Mouse (Mus musculus) MEL (cell line): ENCODE measurements around the gene Eng. TPM values are rescaled to one million over a fixed set of nuclear protein-coding genes. Genes with fewer than 3 reads are reported as not detected.
A peak's percentile ranks its signal among the peaks of the same experiment; 100 is the strongest.

Experiments used
- DNase-seq: peaks from one replicate; pipeline ENCODE4 v3.0.0; 2011; ENCODE audit warnings: low read depth, low spot score
- H3K27ac ChIP-seq: 2 replicates; pipeline ENCODE4 v1.5.1; 2012; ENCODE audit warnings: low read depth, mild to moderate bottlenecking, control low read depth, low read length, moderate library complexity; ENCODE audit not compliant: control insufficient read depth
- H3K27me3 ChIP-seq, 2 experiments: fragments of 150-350 bp in 1 of 2; sonication (generic) in 1 of 2; 2 replicates each; pipeline ENCODE4 v1.6.1; 2012; ENCODE audit warnings: low read length in 2 of 2, mild to moderate bottlenecking in 2 of 2, improper control_type of control experiment in 1 of 2, moderate library complexity in 1 of 2; ENCODE audit not compliant: insufficient read depth in 2 of 2, control insufficient read depth in 1 of 2
- H3K36me3 ChIP-seq, 2 experiments: 2 replicates each; pipeline ENCODE4 v1.6.1; 2012 to 2014; ENCODE audit warnings: low read length in 2 of 2, improper control_type of control experiment in 1 of 2, inconsistent platforms in 1 of 2, mild to moderate bottlenecking in 1 of 2; ENCODE audit not compliant: insufficient read depth in 2 of 2, control insufficient read depth in 1 of 2
- H3K4me1 ChIP-seq, 2 experiments: fragments of 150-350 bp in 1 of 2; sonication (generic) in 1 of 2; 2 replicates each; pipeline ENCODE4 v1.6.1; 2012; ENCODE audit warnings: low read length in 2 of 2, improper control_type of control experiment in 1 of 2, mild to moderate bottlenecking in 1 of 2; ENCODE audit not compliant: insufficient read depth in 2 of 2, control insufficient read depth in 1 of 2
- H3K4me3 ChIP-seq, 2 experiments: fragments of 150-350 bp in 1 of 2; sonication (generic) in 1 of 2; 2 replicates each; pipeline ENCODE4 v1.5.1; 2012; ENCODE audit warnings: low read depth in 2 of 2, low read length in 2 of 2, mild to moderate bottlenecking in 2 of 2, moderate library complexity in 2 of 2, control low read depth in 1 of 2, improper control_type of control experiment in 1 of 2; ENCODE audit not compliant: control insufficient read depth in 1 of 2, insufficient read depth in 1 of 2
- H3K79me2 ChIP-seq: 2 replicates; pipeline ENCODE4 v1.6.1; 2012; ENCODE audit warnings: mild to moderate bottlenecking, low read length, moderate library complexity; ENCODE audit not compliant: control insufficient read depth, poor library complexity, insufficient read depth
- H3K9ac ChIP-seq: 2 replicates; pipeline ENCODE4 v1.6.1; 2012; ENCODE audit warnings: low read depth, mild to moderate bottlenecking, control low read depth, low read length, moderate library complexity; ENCODE audit not compliant: control insufficient read depth, poor library complexity, severe bottlenecking
- H3K9me3 ChIP-seq: fragments of 150-350 bp; sonication (generic); replicated peaks from 2 replicates; pipeline ENCODE4 v1.6.1; 2012; ENCODE audit warnings: mild to moderate bottlenecking, low read length, improper control_type of control experiment, moderate library complexity; ENCODE audit not compliant: insufficient read depth
- BHLHE40 ChIP-seq: IDR thresholded peaks from 2 replicates; pipeline ENCODE4 v1.6.1; 2012; ENCODE audit warnings: low read depth, mild to moderate bottlenecking, inconsistent platforms, low read length, improper control_type of control experiment, borderline replicate concordance
- CHD2 ChIP-seq: IDR thresholded peaks from 2 replicates; pipeline ENCODE4 v1.6.1; 2011; ENCODE audit warnings: low read length, improper control_type of control experiment
- CTCF ChIP-seq, 3 experiments: IDR thresholded peaks in 2 of 3; conservative IDR thresholded peaks in 1 of 3; 2 replicates each; pipeline ENCODE4 v1.5.1; 2011 to 2012; ENCODE audit warnings: low read length in 3 of 3, low read depth in 2 of 3, mild to moderate bottlenecking in 2 of 3, improper control_type of control experiment in 1 of 3, inconsistent platforms in 1 of 3, mixed read lengths in 1 of 3, moderate library complexity in 1 of 3; ENCODE audit not compliant: control insufficient read depth in 1 of 3, insufficient read depth in 1 of 3, poor library complexity in 1 of 3, severe bottlenecking in 1 of 3
- E2F4 ChIP-seq: IDR thresholded peaks from 2 replicates; pipeline ENCODE4 v1.6.1; 2011; ENCODE audit warnings: low read depth, low read length, improper control_type of control experiment, borderline replicate concordance
- ELF1 ChIP-seq: IDR thresholded peaks from 2 replicates; pipeline ENCODE4 v1.6.1; 2014; ENCODE audit warnings: low read depth, mild to moderate bottlenecking, inconsistent platforms, low read length, improper control_type of control experiment, moderate library complexity
- EP300 ChIP-seq, 2 experiments: IDR thresholded peaks; 2 replicates each; pipeline ENCODE4 v1.6.1; 2011; ENCODE audit warnings: improper control_type of control experiment in 2 of 2, low read length in 2 of 2, low read depth in 1 of 2, mild to moderate bottlenecking in 1 of 2
- ETS1 ChIP-seq: IDR thresholded peaks from 2 replicates; pipeline ENCODE4 v1.6.1; 2012; ENCODE audit warnings: low read depth, mild to moderate bottlenecking, inconsistent platforms, low read length, improper control_type of control experiment, moderate library complexity
- GABPA ChIP-seq: IDR thresholded peaks from 2 replicates; pipeline ENCODE4 v1.6.1; 2012; ENCODE audit warnings: low read depth, mild to moderate bottlenecking, inconsistent platforms, low read length, improper control_type of control experiment, moderate library complexity
- HCFC1 ChIP-seq: IDR thresholded peaks from 2 replicates; pipeline ENCODE4 v1.6.1; 2012; ENCODE audit warnings: low read depth, mild to moderate bottlenecking, inconsistent platforms, low read length, improper control_type of control experiment, moderate library complexity
- MAFK ChIP-seq: IDR thresholded peaks from 2 replicates; pipeline ENCODE4 v1.6.1; 2011; ENCODE audit warnings: low read depth, mild to moderate bottlenecking, low read length, improper control_type of control experiment, borderline replicate concordance
- MAX ChIP-seq: IDR thresholded peaks from 2 replicates; pipeline ENCODE4 v1.6.1; 2011; ENCODE audit warnings: low read length, improper control_type of control experiment
- MXI1 ChIP-seq: IDR thresholded peaks from 2 replicates; pipeline ENCODE4 v1.6.1; 2011; ENCODE audit warnings: mild to moderate bottlenecking, low read depth, low read length, improper control_type of control experiment
- MYB ChIP-seq: IDR thresholded peaks from 2 replicates; pipeline ENCODE4 v1.6.1; 2011; ENCODE audit warnings: mild to moderate bottlenecking, low read depth, low read length, improper control_type of control experiment
- NRF1 ChIP-seq: IDR thresholded peaks from 2 replicates; pipeline ENCODE4 v1.6.1; 2014; ENCODE audit warnings: low read depth, mild to moderate bottlenecking, inconsistent platforms, low read length, improper control_type of control experiment, moderate library complexity; ENCODE audit not compliant: poor library complexity, insufficient read depth, severe bottlenecking
- POLR2AphosphoS2 ChIP-seq: IDR thresholded peaks from 2 replicates; pipeline ENCODE4 v1.6.1; 2011; ENCODE audit warnings: low read length, improper control_type of control experiment
- POLR2AphosphoS5 ChIP-seq: IDR thresholded peaks from 2 replicates; pipeline ENCODE4 v1.6.1; 2012; ENCODE audit warnings: low read depth, borderline replicate concordance, mild to moderate bottlenecking, inconsistent platforms, low read length, moderate library complexity, mixed read lengths
- RAD21 ChIP-seq: IDR thresholded peaks from 2 replicates; pipeline ENCODE4 v1.6.1; 2011; ENCODE audit warnings: mild to moderate bottlenecking, low read depth, low read length, improper control_type of control experiment
- RCOR1 ChIP-seq: IDR thresholded peaks from 2 replicates; pipeline ENCODE4 v1.6.1; 2012; ENCODE audit warnings: low read depth, mild to moderate bottlenecking, inconsistent platforms, low read length, improper control_type of control experiment
- SIN3A ChIP-seq: IDR thresholded peaks from 2 replicates; pipeline ENCODE4 v1.6.1; 2012; ENCODE audit warnings: low read length, improper control_type of control experiment, inconsistent platforms
- TAL1 ChIP-seq: IDR thresholded peaks from 2 replicates; pipeline ENCODE4 v1.6.1; 2012; ENCODE audit warnings: mild to moderate bottlenecking, inconsistent platforms, low read length, moderate library complexity, mixed read lengths
- TCF12 ChIP-seq: IDR thresholded peaks from 2 replicates; pipeline ENCODE4 v1.6.1; 2014; ENCODE audit warnings: low read depth, mild to moderate bottlenecking, inconsistent platforms, low read length, improper control_type of control experiment, moderate library complexity
- UBTF ChIP-seq: IDR thresholded peaks from 2 replicates; pipeline ENCODE4 v1.6.1; 2012; ENCODE audit warnings: low read depth, mild to moderate bottlenecking, inconsistent platforms, low read length, improper control_type of control experiment, moderate library complexity, borderline replicate concordance; ENCODE audit not compliant: insufficient read depth
- ZKSCAN1 ChIP-seq: IDR thresholded peaks from 2 replicates; pipeline ENCODE4 v1.6.1; 2012; ENCODE audit warnings: low read depth, mild to moderate bottlenecking, inconsistent platforms, low read length, improper control_type of control experiment, moderate library complexity
- ZMIZ1 ChIP-seq: IDR thresholded peaks from 2 replicates; pipeline ENCODE4 v1.6.1; 2012; ENCODE audit warnings: low read depth, mild to moderate bottlenecking, inconsistent platforms, low read length, improper control_type of control experiment, moderate library complexity
- ZNF384 ChIP-seq: IDR thresholded peaks from 2 replicates; pipeline ENCODE4 v1.6.1; 2012; ENCODE audit warnings: low read depth, mild to moderate bottlenecking, inconsistent platforms, low read length, improper control_type of control experiment
- polyA plus RNA-seq, 2 experiments: library from polyadenylated mRNA; stranded (reverse) in 1 of 2; unstranded in 1 of 2; fragments of >175 nt in 1 of 2; fragments of >200 nt in 1 of 2; gene quantifications; 2 replicates each; pipeline versions ENCODE4 v1.2.1 to v1.2.4; 2012; ENCODE audit warnings: low replicate concordance in 2 of 2, low read depth in 1 of 2; ENCODE audit not compliant: insufficient read length in 2 of 2, insufficient read depth in 1 of 2, missing spikeins in 1 of 2
- total RNA-seq: library from RNA; depleted of rRNA; stranded (reverse); fragments of 300-350 nt; gene quantifications from 2 replicates; pipeline ENCODE4 v1.2.3, GENCODE M21; 2012

Gene Eng
- total and polyA plus RNA-seq, 3 experiments = 0.73 to 1.0 TPM; not detected in 1

DNA sequence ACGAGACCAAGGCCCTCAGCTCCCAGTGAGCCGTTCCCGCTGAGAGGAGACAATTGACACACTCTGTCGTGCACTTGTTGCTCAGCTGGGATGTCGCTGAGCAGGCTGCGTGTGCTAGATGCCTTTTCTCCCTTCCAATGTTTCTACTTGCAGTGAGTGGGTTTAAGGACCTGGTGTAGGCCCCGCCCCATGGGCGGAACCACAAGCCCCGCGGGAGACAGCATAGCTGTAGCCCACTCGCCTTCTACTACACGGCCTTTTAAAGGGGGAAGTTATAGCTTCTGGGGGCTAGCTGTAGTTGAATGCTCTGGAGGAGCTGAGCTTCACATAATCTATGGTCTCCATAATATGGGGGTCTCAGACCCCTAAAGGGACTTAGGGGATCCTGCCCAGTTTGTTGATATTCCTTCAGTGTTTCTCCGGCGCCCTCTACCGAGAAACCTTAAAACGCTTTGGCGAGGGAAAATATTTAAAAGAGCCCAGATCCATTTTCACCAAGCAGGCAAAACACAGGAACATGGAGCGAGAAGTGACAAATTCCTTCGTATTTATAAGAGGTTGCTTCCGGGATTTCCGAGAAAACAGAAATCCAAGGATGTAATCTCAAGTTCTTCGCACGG, 35.7 kb upstream of the Eng start (continued):
- no peak for TF ChIP-seq NRF1
- peak; percentile 27 for TF ChIP-seq RAD21
- no peak for TF ChIP-seq POLR2AphosphoS2
- TF ChIP-seq MXI1 = peak; percentile 47; the same call in 1 of the 2 replicates
- no peak for TF ChIP-seq UBTF
- no peak for TF ChIP-seq ELF1
- TF ChIP-seq POLR2AphosphoS5 = no peak
- TF ChIP-seq MAX = no peak
- no peak for TF ChIP-seq BHLHE40
- no peak for TF ChIP-seq TAL1
- TF ChIP-seq MYB = no peak
- no peak for TF ChIP-seq RCOR1
- TF ChIP-seq SIN3A = peak; percentile 71

DNA sequence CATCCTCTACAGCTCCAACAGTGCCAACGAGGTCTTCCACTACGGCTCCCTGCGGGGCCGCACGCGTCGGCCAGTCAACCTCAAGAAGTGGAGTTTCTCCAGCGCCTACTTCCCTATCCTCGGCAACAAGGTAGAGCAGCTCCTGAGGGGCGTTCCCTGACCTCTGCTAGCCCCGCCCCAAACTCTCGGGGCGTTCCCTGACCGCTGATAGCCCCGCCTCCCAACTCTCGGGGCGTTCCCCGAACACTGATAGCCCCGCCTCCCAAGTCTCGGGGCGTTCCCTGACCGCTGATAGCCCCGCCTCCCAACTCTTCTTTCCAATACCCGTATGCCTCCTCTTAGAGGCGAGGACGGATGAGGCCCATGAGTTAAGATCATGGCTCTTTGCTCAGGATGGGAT, 34.1 kb upstream of the Eng start:
- H3K4me3 ChIP-seq = no peak overlapping the region
- H3K27me3 ChIP-seq = no peaks in the 10 kb centered on the region
- peaks cover 6 to 26% of the 10 kb centered on the region in 2 experiments for H3K4me1 ChIP-seq
- DNase-seq = no peak
- 0 out of 2 replicates have a peak, but pooled peaks cover 2% of the 10 kb centered on the region for H3K79me2 ChIP-seq
- H3K9me3 ChIP-seq = no peaks in the 10 kb centered on the region
- H3K27ac ChIP-seq = no peak overlapping the region
- H3K36me3 ChIP-seq = peaks cover 1 to 6% of the 10 kb centered on the region in 2 experiments; a peak in 2 of 4 replicates
- TF ChIP-seq ZNF384 (no peak), TCF12 (no peak), CHD2 (no peak), E2F4 (no peak), TAL1 (no peak), ZKSCAN1 (no peak), BHLHE40 (no peak), ETS1 (no peak), EP300 (IDR thresholded peaks at IDR 0.05; ENCODE audit: low read depth in 1 of 2, low read length in 2 of 2) (no peak), GABPA (no peak), ZMIZ1 (no peak), NRF1 (no peak), SIN3A (no peak), UBTF (no peak), MAFK (no peak), RCOR1 (no peak), HCFC1 (no peak), CTCF (IDR thresholded peaks at IDR 0.05 in 2 of 3, conservative IDR thresholded peaks at IDR 0.05 in 1 of 3; ENCODE audit: control insufficient read depth in 1 of 3, insufficient read depth in 1 of 3, low read depth in 2 of 3, low read length in 3 of 3, poor library complexity in 1 of 3, severe bottlenecking in 1 of 3) (no peak)
- no peak overlapping the region for H3K9ac ChIP-seq
